Mouse (Mus musculus): Measurements from ENCODE around the gene Tlr9.

The Tlr9 gene

GRCm38 (mm10) chr9:106203990-106204851, 18.2 kb upstream of the Tlr9 start:
- DNase-seq (ENCODE audit: low spot score), result no peak

- no peak for DNase-seq (ENCODE audit: low spot score)
These were observed 16.6 kb upstream of the Tlr9 start for GRCm38 (mm10) chr9:106205713-106206290.

- DNase-seq (ENCODE audit: low spot score), result no peak
These were observed 15.9 kb upstream of the Tlr9 start for GRCm38 (mm10) chr9:106206515-106206914.

GRCm38 (mm10) chr9:106208181-106208580, 14.2 kb upstream of the Tlr9 start:
- DNase-seq (ENCODE audit: low spot score), result no peak

GRCm38 (mm10) chr9:106209954-106210353, 12.4 kb upstream of the Tlr9 start:
- DNase-seq (ENCODE audit: low spot score), result no peak

GRCm38 (mm10) chr9:106210853-106211609, 11.4 kb upstream of the Tlr9 start:
- DNase-seq (ENCODE audit: low spot score), result no peak

GRCm38 (mm10) chr9:106211680-106212593, 10.5 kb upstream of the Tlr9 start:
- DNase-seq (ENCODE audit: low spot score), result peak; percentile 80

GRCm38 (mm10) chr9:106212594-106212981, 9.8 kb upstream of the Tlr9 start:
- no peak for DNase-seq (ENCODE audit: low spot score)

GRCm38 (mm10) chr9:106215341-106216125, 6.9 kb upstream of the Tlr9 start:
- DNase-seq (ENCODE audit: low spot score), result no peak

GRCm38 (mm10) chr9:106216971-106217370, 5.4 kb upstream of the Tlr9 start:
- DNase-seq (ENCODE audit: low spot score), result no peak

- DNase-seq (ENCODE audit: low spot score), result no peak
These were observed 1.4 kb upstream of the Tlr9 start for GRCm38 (mm10) chr9:106220894-106221523.

GRCm38 (mm10) chr9:106222994-106223393, 596 bp downstream of the Tlr9 start:
- no peak for DNase-seq (ENCODE audit: low spot score)

GRCm38 (mm10) chr9:106225469-106226150, 3.2 kb downstream of the Tlr9 start:
- no peak for DNase-seq (ENCODE audit: low spot score)

- no peak for DNase-seq (ENCODE audit: low spot score)
These were observed 3.8 kb downstream of the Tlr9 start for GRCm38 (mm10) chr9:106226151-106226682.

GRCm38 (mm10) chr9:106227790-106228429, 5.5 kb downstream of the Tlr9 start:
- DNase-seq (ENCODE audit: low spot score), result no peak

- no peak for DNase-seq (ENCODE audit: low spot score)
These were observed 7.8 kb downstream of the Tlr9 start for GRCm38 (mm10) chr9:106230051-106230733.

- no peak for DNase-seq (ENCODE audit: low spot score)
These were observed 8.3 kb downstream of the Tlr9 start for GRCm38 (mm10) chr9:106230734-106231106.

- DNase-seq (ENCODE audit: low spot score), result no peak
These were observed 8.8 kb downstream of the Tlr9 start for GRCm38 (mm10) chr9:106231220-106231619.

GRCm38 (mm10) chr9:106231816-106232215, 9.4 kb downstream of the Tlr9 start:
- DNase-seq (ENCODE audit: low spot score), result no peak
